Mouse (Mus musculus): ENCODE measurements around the gene Chl1.

DNA sequence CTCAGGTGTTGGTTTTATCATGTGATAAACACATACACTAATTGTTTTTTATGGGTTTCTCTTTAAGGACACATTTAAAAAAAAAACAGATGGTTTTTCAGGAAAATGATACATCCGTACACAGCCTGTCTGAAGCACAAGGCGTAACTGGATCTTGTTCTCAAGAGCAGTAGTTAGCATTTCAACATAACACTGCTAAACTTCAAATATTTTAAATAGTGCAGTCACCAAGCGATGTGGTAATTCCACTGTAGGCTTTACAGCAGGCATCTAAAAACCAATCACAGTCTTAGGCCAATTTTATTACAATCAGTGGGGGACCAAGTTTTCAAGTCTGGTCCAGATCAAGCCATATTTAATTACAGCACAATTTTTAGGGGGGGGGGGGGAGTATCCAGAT lies 103.3 kb downstream of the Chl1 start:
- TF ChIP-seq CTCF (conservative IDR thresholded peaks at IDR 0.05; ENCODE audit: low read length), result no peak
- TF ChIP-seq POU5F1 (IDR thresholded peaks at IDR 0.05; ENCODE audit: borderline replicate concordance, low read length), result no peak
